Mouse (Mus musculus): Measurements from ENCODE around the gene Wdfy3.

- TF ChIP-seq POLR2A (IDR thresholded peaks at IDR 0.05; ENCODE audit: borderline replicate concordance, extremely low read depth, low read depth, low read length) (no peak), CTCF (IDR thresholded peaks at IDR 0.05; ENCODE audit: insufficient read depth, low read length) (peak; percentile 18; the same call in 1 of the 2 replicates)
Observed at GRCm38 (mm10) chr5:101854667-101855066, 215.1 kb downstream of the Wdfy3 start.

All from lung, adult 2 months (tissue).